Mouse (Mus musculus): ENCODE data around the gene Itpkb.

GRCm38 (mm10) chr1:180433796-180434566 lies 103.7 kb downstream of the Itpkb start:
- TF ChIP-seq CTCF (conservative IDR thresholded peaks at IDR 0.05; ENCODE audit: insufficient read depth, insufficient read length, low read depth, low read length) (peak; percentile 97), POLR2A (IDR thresholded peaks at IDR 0.05; ENCODE audit: low read depth, low read length) (no peak)
